Mouse (Mus musculus) midbrain, embryonic 13.5 days (tissue): ENCODE results near the gene Otud6a. TPM values are rescaled to one million over a fixed set of nuclear protein-coding genes. Genes with fewer than 3 reads are reported as not detected.

Experiments used
- ATAC-seq: fragments of 200-750 bp; cut with Nextera tagmentation; 2 replicates; pipeline ENCODE4 v1.8.0; 2017; ENCODE audit warnings: mild to moderate bottlenecking, moderate TSS enrichment, moderate library complexity
- H3K27ac ChIP-seq: fragments of 300-500 bp; sonication (generic); 2 replicates; pipeline ENCODE4 v1.5.1; 2015; ENCODE audit warnings: inconsistent platforms, mild to moderate bottlenecking, moderate library complexity
- H3K27me3 ChIP-seq: fragments of 300-500 bp; sonication (generic); 2 replicates; pipeline ENCODE4 v1.6.1; 2015; ENCODE audit warnings: mild to moderate bottlenecking, inconsistent platforms
- H3K36me3 ChIP-seq: fragments of 300-500 bp; sonication (generic); 2 replicates; pipeline ENCODE4 v1.6.1; 2015; ENCODE audit warnings: mild to moderate bottlenecking, inconsistent platforms
- H3K4me1 ChIP-seq: fragments of 300-500 bp; sonication (generic); replicated peaks from 2 replicates; pipeline ENCODE4 v1.6.1; 2015; ENCODE audit warnings: inconsistent platforms
- H3K4me2 ChIP-seq: fragments of 300-500 bp; sonication (generic); replicated peaks from 2 replicates; pipeline ENCODE4 v1.6.1; 2015; ENCODE audit warnings: moderate library complexity, mild to moderate bottlenecking, inconsistent platforms
- H3K4me3 ChIP-seq: fragments of 300-500 bp; sonication (generic); replicated peaks from 2 replicates; pipeline ENCODE4 v1.5.1; 2015; ENCODE audit warnings: mild to moderate bottlenecking, inconsistent platforms
- H3K9ac ChIP-seq: fragments of 300-500 bp; sonication (generic); replicated peaks from 2 replicates; pipeline ENCODE4 v1.6.1; 2015; ENCODE audit warnings: mild to moderate bottlenecking, inconsistent platforms
- H3K9me3 ChIP-seq: fragments of 300-500 bp; sonication (generic); 2 replicates; pipeline ENCODE4 v1.6.1; 2016; ENCODE audit warnings: mild to moderate bottlenecking, inconsistent platforms
- WGBS: fragments of 180-500 bp; shearing (Covaris S2); methylation state at CpG from one replicate; pipeline ENCODE4 v1.1.7; 2015; 5-methylcytosine and 5-hydroxymethylcytosine counted together
- microRNA counts: library from miRNA; unstranded; fragments of <30 nt; microRNA quantifications from one replicate; lab custom pipeline; 2016
- microRNA-seq: library from miRNA; unstranded; fragments of <30 nt; microRNA quantifications from one replicate; pipeline ENCODE4, GENCODE M21; 2016
- polyA plus RNA-seq: library from polyadenylated mRNA; unstranded; fragments of >200 nt; fragmentation: Nextera tagmentation; extraction: Ambion mirVana; gene quantifications from 2 replicates; pipeline ENCODE4 v1.2.1, GENCODE M21; 2015

Otud6a gene
- polyA plus RNA-seq, 1 experiment from 2014 or later = not detected

DNA sequence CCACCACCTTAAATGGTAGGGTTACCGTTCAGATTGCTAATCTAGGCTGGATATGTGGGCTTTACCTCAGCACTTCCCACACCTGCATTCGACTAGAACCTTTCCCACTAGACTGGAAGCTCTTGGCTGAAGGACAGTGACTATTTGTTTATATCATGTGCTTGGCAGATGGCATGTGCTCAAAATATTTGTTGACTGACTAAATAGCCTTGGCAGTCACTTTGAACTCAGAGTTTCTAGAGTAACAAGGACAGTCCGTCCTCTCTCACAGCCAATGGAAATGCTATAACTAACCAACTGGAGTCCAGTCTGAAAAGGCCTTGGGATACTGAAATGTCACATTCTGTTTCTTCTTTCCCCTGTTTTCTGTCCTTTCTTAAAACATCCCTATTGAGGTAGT is 42.7 kb downstream of the Otud6a start:
- no peak overlapping the region for H3K4me2 ChIP-seq
- H3K36me3 ChIP-seq = no peaks in the 10 kb centered on the region
- H3K4me3 ChIP-seq = no peak overlapping the region
- peaks cover 37% of the 10 kb centered on the region; the same call in 1 of the 2 replicates for H3K27me3 ChIP-seq
- H3K27ac ChIP-seq = no peak overlapping the region
- no peak for ATAC-seq
- H3K9me3 ChIP-seq = no peaks in the 10 kb centered on the region
- no peaks in the 10 kb centered on the region for H3K4me1 ChIP-seq
- 91% methylated on average over 3 of the region's 3 CpGs for WGBS
- H3K9ac ChIP-seq = no peak overlapping the region

DNA sequence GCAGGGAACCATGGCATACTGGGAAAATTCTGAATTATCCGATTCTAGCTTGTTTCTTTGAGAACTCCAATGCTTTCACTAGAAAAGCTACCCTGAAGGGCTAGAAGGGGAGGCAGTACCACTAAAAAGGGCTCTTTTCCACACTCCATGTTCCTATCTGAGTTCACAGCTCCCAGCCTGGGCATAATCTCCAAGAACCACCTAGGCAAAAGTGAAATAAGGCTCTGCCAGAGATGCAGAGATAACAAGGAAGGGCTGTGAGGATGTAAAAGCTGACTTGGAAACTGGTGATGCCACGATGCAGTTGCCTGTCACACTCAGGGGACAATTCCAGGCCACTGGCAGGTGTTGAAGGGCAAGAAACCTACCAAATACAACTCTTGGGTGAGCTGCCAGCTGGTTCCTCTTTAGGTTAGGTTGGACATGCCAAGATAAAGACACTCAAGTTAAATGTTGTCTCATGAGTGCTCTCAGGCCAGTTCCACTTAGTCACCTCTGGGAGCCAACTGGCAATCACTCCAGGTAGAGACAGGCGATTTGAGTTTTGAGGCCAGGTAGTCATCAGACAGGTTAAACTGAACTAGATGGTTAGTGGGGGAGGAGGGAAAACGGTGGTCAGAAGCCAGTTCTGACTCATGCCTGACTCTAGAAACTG is 46.9 kb downstream of the Otud6a start:
- ATAC-seq = no peak
- Histone ChIP-seq H3K9ac (no peak overlapping the region), H3K4me1 (no peaks in the 10 kb centered on the region), H3K4me2 (no peak overlapping the region), H3K4me3 (no peak overlapping the region), H3K27ac (no peak overlapping the region), H3K9me3 (no peaks in the 10 kb centered on the region), H3K27me3 (peaks cover 18% of the 10 kb centered on the region; the same call in 1 of the 2 replicates), H3K36me3 (no peaks in the 10 kb centered on the region)
- WGBS = 70% methylated on average over 4 of the region's 4 CpGs

MicroRNA genes within 50 kb of the gene (microRNA counts, 519-probe panel; counts per million panel counts)
- 3,606 counts per million, percentile 70 among the panel's probes with 10 or more counts for microRNA mmu-miR-676 (lab: Ali Mortazavi, UCI)

Small RNA genes within 50 kb of the gene (microRNA-seq; reads per million reads assigned to microRNA genes)
- gene Mir676 = 574 reads per million, percentile 74 among the genes with 10 or more reads in this experiment

Other genes starting within 250 kb of the Otud6a start
- gene Awat2, start 13.7 kb downstream of the Otud6a start, polyA plus RNA-seq = 0.24 and 0.26 TPM in 2 replicates
- gene Igbp1, start 65.3 kb downstream of the Otud6a start, polyA plus RNA-seq = 29.0 and 30.1 TPM in 2 replicates
- not detected in 2 replicates for gene Dgat2l6, start 95.8 kb downstream of the Otud6a start, polyA plus RNA-seq
- not detected in 2 replicates for gene Awat1, start 143.2 kb downstream of the Otud6a start, polyA plus RNA-seq
- gene P2ry4, start 165.9 kb downstream of the Otud6a start, polyA plus RNA-seq = not detected in 2 replicates
- 0.27 TPM in 1 of 2 replicates, not detected in the other for gene Arr3, start 176.5 kb downstream of the Otud6a start, polyA plus RNA-seq
- 13.2 and 14.0 TPM in 2 replicates for gene Kif4, start 196.7 kb downstream of the Otud6a start, polyA plus RNA-seq
- 121 and 135 TPM in 2 replicates for gene Pdzd11, start 197.6 kb downstream of the Otud6a start, polyA plus RNA-seq